Mouse (Mus musculus) CD8-positive naive resting alpha-beta T cell, adult 57 days (primary cell): ENCODE data around the gene Dcxr. TPM values are rescaled to one million over a fixed set of nuclear protein-coding genes. Genes with fewer than 3 reads are reported as not detected.

ENCODE experiments used
- total RNA-seq: library from RNA; stranded (reverse); gene quantifications from one replicate; pipeline ENCODE4 v1.2.4, GENCODE M21; 2023

Gene Dcxr
- not detected for total RNA-seq

GRCm38 (mm10) chr11:120727169-120727527 lies at the start of gene Dcxr:
TSS of gene Dcxr (minus strand) at chr11:120727281.

GRCm38 (mm10) chr11:120762672-120763041 lies 35.6 kb upstream of the Dcxr start, which contains the start of gene Hmga1b:
TSS of gene Hmga1b (plus strand) at chr11:120762794.

GRCm38 (mm10) chr11:120731858-120732680 lies 5.0 kb upstream of the Dcxr start, which contains the start of gene Cbr2:
TSS of gene Cbr2 (minus strand) at chr11:120732114.

GRCm38 (mm10) chr11:120721124-120722066 lies 5.7 kb downstream of the Dcxr start, which contains the start of gene Rac3:
TSS of gene Rac3 (plus strand) at chr11:120721470.

GRCm38 (mm10) chr11:120713580-120714518 lies 13.2 kb downstream of the Dcxr start, which contains the start of the genes Cenpx and Lrrc45:
TSS of gene Cenpx (minus strand) at chr11:120713738.
TSS of gene Lrrc45 (plus strand) at chr11:120713925.

Other genes starting within 250 kb of the Dcxr start
- gene Mrpl12, start 242.7 kb downstream of the Dcxr start, total RNA-seq: 36.0 TPM
- 11.0 TPM for gene Slc25a10, start 235.4 kb downstream of the Dcxr start, total RNA-seq
- gene Gcgr, start 196.6 kb downstream of the Dcxr start, total RNA-seq: not detected
- 41.2 TPM for gene Mcrip1, start 177.6 kb downstream of the Dcxr start, total RNA-seq
- not detected for gene Ppp1r27, start 176.1 kb downstream of the Dcxr start, total RNA-seq
- gene P4hb, start 154.0 kb downstream of the Dcxr start, total RNA-seq: 159 TPM
- 371 TPM for gene Arhgdia, start 145.7 kb downstream of the Dcxr start, total RNA-seq
- gene Alyref, start 128.9 kb downstream of the Dcxr start, total RNA-seq: 93.3 TPM
- gene Anapc11, start 128.9 kb downstream of the Dcxr start, total RNA-seq: 84.8 TPM
- 3.2 TPM for gene Npb, start 118.8 kb downstream of the Dcxr start, total RNA-seq
- gene Pcyt2, start 109.3 kb downstream of the Dcxr start, total RNA-seq: 121 TPM
- gene Sirt7, start 102.0 kb downstream of the Dcxr start, total RNA-seq: 126 TPM
- 28.8 TPM for gene Mafg, start 93.7 kb downstream of the Dcxr start, total RNA-seq
- 1.9 TPM for gene Pycr1, start 83.5 kb downstream of the Dcxr start, total RNA-seq
- gene Myadml2, start 79.1 kb downstream of the Dcxr start, total RNA-seq: not detected
- gene Notum, start 66.1 kb downstream of the Dcxr start, total RNA-seq: not detected
- 104 TPM for gene Aspscr1, start 54.3 kb downstream of the Dcxr start, total RNA-seq
- gene Cenpx, start 13.5 kb downstream of the Dcxr start, total RNA-seq: 33.8 TPM
- gene Lrrc45, start 13.4 kb downstream of the Dcxr start, total RNA-seq: 28.8 TPM
- 1.7 TPM for gene Rac3, start 5.8 kb downstream of the Dcxr start, total RNA-seq
- not detected for gene Cbr2, start 4.8 kb upstream of the Dcxr start, total RNA-seq
- 35.1 TPM for gene Hmga1b, start 35.5 kb upstream of the Dcxr start, total RNA-seq
- 13.1 TPM for gene Rfng, start 56.9 kb upstream of the Dcxr start, total RNA-seq
- 55.1 TPM for gene Gps1, start 57.0 kb upstream of the Dcxr start, total RNA-seq
- 48.2 TPM for gene Dus1l, start 69.1 kb upstream of the Dcxr start, total RNA-seq
- 110 TPM for gene Fasn, start 97.3 kb upstream of the Dcxr start, total RNA-seq
- 0.49 TPM for gene Ccdc57, start 205.6 kb upstream of the Dcxr start, total RNA-seq
- gene Slc16a3, start 221.2 kb upstream of the Dcxr start, total RNA-seq: 2.2 TPM